Mouse (Mus musculus) left cerebral cortex, adult 2 months (tissue): ENCODE measurements around the gene Tmem198. TPM values are rescaled to one million over a fixed set of nuclear protein-coding genes. Genes with fewer than 3 reads are reported as not detected.

Source experiments
- DNase-seq, 2 experiments: peaks; one replicate each; pipeline ENCODE4 v3.0.0; 2021 to 2022; ENCODE audit warnings: low spot score in 2 of 2, mixed read lengths in 1 of 2; ENCODE audit errors: extremely low spot score in 1 of 2
- H3K27ac ChIP-seq: fragments of 200-600 bp; 2 replicates; pipeline ENCODE4 v1.8.1; 2022
- H3K4me3 ChIP-seq: fragments of 200-600 bp; 2 replicates; pipeline ENCODE4 v1.8.1; 2022
- CTCF ChIP-seq: fragments of 200-600 bp; IDR thresholded peaks from 2 replicates; pipeline ENCODE4 v1.8.1; 2022; ENCODE audit warnings: antibody characterized with exemption, mild to moderate bottlenecking, moderate library complexity
- intact Hi-C: fragments of 180-260 bp; cut with DNase I; formaldehyde crosslinking; loops from one replicate; pipeline ENCODE4 v1.15.1; 2025
- total RNA-seq, 2 experiments: library from RNA; stranded (reverse); gene quantifications; 2 replicates each; pipeline ENCODE4 v1.2.3; 2021

Gene Tmem198
- total RNA-seq, 2 experiments from 2014 or later: 110 to 112 TPM

DNA sequence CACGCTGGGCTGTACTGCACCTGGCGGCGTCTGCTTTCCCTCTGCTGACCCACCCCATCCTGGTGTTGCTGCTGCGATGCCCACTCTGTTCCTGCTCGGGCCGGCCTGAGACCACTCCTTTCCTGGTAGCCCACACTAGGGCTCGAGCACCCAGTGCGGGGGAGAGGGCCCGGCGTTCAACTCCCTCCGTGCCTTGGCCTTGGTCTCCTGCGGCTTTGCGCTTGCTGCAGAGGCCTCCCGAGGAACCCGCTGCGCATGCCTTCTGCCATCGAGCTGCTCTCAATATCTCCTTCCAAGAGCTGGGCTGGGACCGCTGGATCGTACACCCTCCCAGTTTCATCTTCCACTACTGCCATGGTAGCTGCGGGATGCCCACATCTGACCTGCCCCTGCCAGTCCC lies 30.3 kb downstream of the Tmem198 start:
- TF ChIP-seq CTCF: no peak
- H3K27ac ChIP-seq: no peak overlapping the region
- intact Hi-C loops: loop anchor here (5.0 kb wide), 1 partner anchor 38 kb away; the partner anchor contains the start of gene Slc4a3
- H3K4me3 ChIP-seq: no peak overlapping the region
- DNase-seq: no peak

DNA sequence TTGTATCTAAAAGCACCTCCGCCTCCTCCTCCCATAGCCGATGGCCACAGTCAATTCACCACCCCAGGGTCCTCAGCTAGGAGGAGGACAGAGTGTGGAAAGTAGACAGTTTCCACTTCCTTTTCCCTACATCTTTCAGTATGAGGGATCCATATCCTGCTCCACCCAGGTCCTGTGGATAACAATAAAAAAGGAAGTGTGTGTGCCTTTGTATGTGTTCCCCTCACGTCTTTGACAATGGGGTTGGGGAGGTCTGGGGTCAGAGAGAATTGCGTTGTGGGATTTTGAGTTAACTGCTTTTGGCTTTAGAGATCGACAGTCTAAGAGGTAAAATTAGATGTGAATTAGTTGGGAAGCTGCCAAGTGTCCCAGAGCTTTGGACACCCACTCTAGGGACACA lies 30.8 kb downstream of the Tmem198 start:
- no peak for TF ChIP-seq CTCF
- intact Hi-C loops: no loop called here
- DNase-seq: no peak
- Histone ChIP-seq H3K27ac (no peak overlapping the region), H3K4me3 (no peak overlapping the region)

DNA sequence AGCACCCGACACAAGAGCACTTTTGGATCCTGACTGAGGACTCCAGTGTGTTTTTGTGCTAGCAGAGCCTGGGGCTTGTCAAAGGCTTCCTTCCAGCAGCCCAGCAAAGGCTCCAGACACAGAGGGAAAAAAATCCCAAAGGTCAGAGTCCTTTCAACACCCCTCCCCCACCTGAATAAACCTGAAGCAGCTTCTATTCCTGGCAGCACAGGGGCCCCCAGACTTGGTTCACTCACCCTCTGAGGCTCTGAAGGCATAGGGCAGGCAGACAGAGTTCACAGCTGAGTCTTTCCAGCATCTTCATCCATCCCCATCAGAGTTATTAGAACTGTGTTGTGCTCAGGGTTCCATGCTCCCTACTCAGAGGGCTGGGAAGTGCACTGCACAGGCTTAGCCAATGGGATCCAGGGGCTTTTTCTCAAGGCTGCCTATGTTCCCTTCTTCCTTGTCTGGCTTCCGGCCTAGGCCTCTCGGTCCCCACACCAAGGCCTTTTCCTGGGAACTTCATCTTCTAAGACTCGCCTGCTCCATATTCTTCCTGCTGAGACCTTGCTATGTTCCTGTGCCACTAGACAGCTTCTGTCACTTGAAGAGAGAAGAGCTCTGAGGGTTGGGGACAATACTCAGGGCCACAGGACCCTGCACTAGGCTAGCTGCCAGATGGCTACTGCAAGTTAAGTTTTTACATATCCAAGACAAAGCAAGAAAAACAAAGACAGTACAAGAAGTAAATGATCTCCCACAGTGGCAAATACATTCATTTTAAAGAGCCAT lies 32.3 kb downstream of the Tmem198 start:
- TF ChIP-seq CTCF: no peak
- Histone ChIP-seq H3K27ac (no peak overlapping the region), H3K4me3 (no peak overlapping the region)
- no peak for DNase-seq
- intact Hi-C loops: no loop called here

DNA sequence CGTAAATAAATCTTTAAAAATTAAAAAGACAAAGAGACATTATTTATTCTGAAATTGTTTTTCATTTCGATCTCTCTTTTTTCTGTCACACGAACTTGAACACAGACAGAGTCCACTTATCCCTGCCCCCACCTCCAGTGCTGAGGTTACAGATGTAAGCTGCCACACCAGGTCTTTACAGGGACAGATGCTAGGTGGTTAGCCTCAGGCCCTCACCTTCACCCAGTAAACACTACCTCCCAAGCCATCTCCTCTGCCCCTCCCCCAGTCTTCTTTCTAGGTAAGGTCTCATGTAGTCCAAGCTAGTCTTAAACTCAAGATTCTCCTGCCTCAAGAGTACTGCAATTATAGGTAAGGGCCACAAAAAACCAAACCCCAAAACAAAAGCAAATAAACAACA lies 33.2 kb downstream of the Tmem198 start:
- no peak for DNase-seq
- Histone ChIP-seq H3K27ac (no peak overlapping the region), H3K4me3 (no peak overlapping the region)
- intact Hi-C loops: no loop called here
- no peak for TF ChIP-seq CTCF

DNA sequence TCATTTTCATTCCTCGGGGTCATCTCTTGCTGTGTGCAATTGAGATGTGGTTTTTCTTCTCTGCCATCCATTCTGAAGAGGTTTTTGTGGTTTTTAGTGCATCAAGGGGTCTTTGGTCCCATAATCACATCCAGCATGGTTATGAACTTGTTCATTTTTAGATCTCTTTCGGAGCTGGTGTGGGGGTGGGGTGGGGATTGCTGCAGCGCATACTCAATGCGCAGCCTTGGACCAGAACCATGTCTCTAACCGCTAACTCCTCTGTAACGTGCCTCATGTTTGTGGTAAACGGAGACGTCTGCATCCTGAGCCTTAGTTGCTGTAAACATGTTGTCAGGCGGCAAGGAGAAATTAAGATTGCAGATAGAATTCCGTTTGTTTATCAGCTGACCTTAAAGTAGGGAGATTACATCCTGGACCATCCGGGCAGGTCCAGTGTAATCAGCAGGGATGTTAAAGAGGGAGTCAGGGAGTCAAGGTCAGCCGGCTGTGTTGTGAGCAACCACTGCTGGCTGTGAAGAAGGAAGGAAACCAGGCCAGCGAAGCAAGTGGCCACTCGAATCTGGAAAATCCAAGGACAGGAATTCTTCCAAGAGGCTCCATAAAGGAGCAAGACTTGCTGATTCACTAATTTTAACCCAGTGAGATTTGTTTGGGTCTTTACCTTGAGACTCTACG lies 37.5 kb downstream of the Tmem198 start:
- Histone ChIP-seq H3K4me3 (no peak overlapping the region), H3K27ac (no peak overlapping the region)
- TF ChIP-seq CTCF: no peak
- no peak for DNase-seq
- intact Hi-C loops: no loop called here

DNA sequence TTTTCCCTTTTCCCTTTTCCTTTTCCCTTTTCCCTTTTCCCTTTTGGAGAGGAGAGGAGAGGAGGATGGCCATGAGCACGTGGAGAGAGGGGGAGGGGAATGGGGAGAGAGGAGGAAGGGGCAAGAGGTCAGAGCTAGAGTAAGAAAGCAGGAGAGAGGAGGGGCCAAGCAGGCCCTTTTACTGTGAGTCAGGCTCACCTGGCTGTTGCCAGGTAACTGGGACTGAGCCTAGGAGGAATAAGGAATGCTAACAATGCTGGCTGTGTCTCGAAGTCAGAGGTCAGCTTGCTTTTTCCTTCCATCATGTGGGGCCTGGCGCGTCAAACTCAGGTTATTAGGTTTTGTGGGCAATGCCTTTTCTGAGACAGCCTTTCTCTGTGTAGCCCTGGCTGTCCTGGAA lies 38.7 kb downstream of the Tmem198 start:
- TF ChIP-seq CTCF: no peak
- intact Hi-C loops: no loop called here
- no peak for DNase-seq
- no peak overlapping the region for H3K4me3 ChIP-seq
- H3K27ac ChIP-seq: no peak overlapping the region

DNA sequence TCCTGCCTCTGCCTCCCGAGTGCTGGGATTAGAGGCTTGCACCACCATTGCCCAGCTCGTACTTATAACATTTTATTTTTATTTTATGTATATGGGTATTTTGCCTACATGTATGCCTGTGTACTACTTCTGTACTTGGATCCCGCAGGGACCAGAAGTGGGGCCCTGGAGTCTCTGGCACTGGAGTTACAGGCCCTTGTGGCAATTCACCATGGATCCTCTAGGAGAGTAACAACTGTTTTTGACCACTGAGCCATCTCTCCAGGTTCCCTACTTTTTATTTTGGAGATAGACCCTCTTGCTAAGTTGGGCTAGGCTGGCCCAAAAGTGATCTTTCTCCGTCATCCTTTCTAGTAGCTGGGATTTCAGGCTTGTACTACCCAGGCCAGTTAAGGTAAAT lies 39.1 kb downstream of the Tmem198 start:
- intact Hi-C loops: no loop called here
- H3K27ac ChIP-seq: no peak overlapping the region
- no peak for TF ChIP-seq CTCF
- DNase-seq: no peak
- H3K4me3 ChIP-seq: no peak overlapping the region

DNA sequence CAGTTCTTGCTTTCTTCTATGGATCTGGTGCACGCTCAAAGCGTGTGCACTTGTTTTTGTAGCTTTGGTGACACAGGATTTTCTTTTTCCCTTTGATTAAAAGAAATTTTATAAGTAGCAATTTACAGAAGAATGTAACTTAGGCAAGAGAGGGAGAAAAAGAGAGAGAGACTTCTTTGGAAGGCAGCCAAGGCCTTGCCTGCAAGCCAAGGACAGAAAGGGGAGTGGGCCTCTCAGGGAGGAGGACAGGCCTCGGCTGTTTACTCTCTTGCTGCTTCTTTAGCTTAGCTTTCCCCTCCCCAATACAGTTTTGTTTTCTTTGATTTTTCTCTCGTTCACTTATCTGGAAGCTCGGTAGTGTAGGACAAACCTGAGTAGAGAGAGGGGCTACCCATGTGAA lies 40.2 kb downstream of the Tmem198 start:
- no peak overlapping the region for H3K4me3 ChIP-seq
- intact Hi-C loops: no loop called here
- no peak for TF ChIP-seq CTCF

DNA sequence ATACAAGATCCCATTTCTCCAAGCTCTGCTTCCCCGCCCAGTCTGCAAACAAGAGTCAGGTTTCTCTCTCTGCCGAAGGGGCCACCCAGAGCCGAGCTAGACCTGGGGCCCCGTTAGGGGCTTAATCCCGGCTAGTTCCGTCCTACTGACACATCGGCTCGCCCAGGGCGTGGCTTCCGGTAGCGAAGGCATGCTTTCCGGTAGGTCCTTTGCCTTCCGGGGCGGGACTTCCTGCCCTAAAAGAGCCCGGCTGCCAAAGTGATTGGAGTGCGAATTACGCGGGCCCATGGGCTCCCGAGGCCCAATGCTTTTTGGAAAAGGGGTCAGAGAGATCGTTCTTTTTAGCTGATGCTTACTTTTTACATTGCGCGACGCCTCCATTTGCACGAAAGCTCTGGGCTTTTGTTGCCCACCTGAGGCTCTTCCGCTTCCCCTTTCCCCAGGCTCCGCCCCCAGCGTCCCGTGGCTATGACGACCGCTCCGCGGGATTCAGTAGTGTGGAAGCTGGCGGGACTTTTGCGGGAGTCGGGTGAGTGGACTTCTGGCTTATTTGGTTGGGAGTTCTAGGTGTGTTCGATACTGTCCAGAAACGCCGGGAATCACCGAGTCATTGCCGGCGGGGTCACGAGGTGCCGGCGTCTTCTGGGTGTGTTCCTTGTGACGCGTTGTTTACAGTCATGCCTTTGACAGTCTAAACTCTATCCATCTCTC lies 42.1 kb downstream of the Tmem198 start, which contains the start of gene Stk11ip:
Stk11ip (plus strand) TSS at position 209 of the 711 bp plus-strand sequence.
- peak within 1 kb of the TSS; percentile 63 for H3K4me3 ChIP-seq
- no peak for TF ChIP-seq CTCF
- intact Hi-C loops: no loop called here
- peak within 1 kb of the TSS; percentile 81 for H3K27ac ChIP-seq
- DNase-seq: peak; percentile 86 to 89

More for the DNA sequence above, 40.2 kb downstream of the Tmem198 start:
- DNase-seq: no peak
- H3K27ac ChIP-seq: no peak overlapping the region

DNA sequence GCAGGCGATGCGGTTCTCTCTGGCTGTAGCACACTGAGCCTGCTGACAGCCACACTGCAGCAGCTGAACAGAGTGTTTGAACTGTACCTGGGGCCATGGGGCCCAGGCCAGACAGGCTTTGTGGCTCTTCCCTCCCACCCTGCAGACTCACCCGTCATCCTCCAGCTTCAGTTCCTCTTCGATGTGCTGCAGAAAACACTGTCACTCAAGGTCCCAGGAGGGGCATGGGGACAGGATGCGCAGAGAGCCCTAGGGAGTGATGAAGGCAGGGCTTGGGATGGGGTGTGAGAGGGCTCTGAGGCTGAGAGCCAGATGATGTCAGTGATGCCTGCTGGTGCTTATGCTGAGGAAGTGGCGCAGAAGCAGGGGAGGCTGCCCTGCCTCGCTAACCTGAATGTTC lies 45.3 kb downstream of the Tmem198 start:
- TF ChIP-seq CTCF: no peak
- intact Hi-C loops: no loop called here
- no peak overlapping the region for H3K27ac ChIP-seq
- DNase-seq: no peak
- no peak overlapping the region for H3K4me3 ChIP-seq

DNA sequence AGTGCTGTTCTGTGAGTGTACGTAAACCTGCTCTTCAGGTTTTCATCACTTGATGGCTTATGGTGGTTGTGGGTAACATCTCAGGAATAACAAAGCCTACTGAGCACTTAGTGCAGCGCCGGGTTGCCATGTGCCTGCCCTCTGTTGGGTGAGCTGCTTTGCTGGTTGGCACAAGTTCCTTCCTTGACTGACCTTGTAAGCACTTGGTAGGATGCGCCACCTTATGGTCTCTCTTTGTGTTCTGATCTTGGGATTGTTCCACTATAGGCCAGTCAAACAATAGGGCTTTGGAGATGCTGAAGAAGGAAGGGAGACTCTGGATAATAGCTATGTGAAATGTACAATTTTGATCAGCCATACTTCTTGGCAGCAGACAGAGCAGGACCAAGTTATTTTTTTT lies 51.2 kb downstream of the Tmem198 start:
- Histone ChIP-seq H3K4me3 (no peak overlapping the region), H3K27ac (no peak overlapping the region)
- DNase-seq: no peak
- no peak for TF ChIP-seq CTCF
- intact Hi-C loops: no loop called here
